Mouse (Mus musculus): ENCODE measurements around the gene Chtop. TPM values are rescaled to one million over a fixed set of nuclear protein-coding genes. Genes with fewer than 3 reads are reported as not detected.
A peak's percentile ranks its signal among the peaks of the same experiment; 100 is the strongest.

Gene Chtop
- total and polyA plus RNA-seq, 2 experiments, result 23.5 to 30.9 TPM

- TF ChIP-seq POLR2A (IDR thresholded peaks at IDR 0.05; ENCODE audit: extremely low read depth, insufficient read depth, low read length) (no peak), CTCF (IDR thresholded peaks at IDR 0.05; ENCODE audit: low read depth, low read length) (no peak)
- Histone ChIP-seq H3K27me3 (ENCODE audit: control insufficient read depth, insufficient read depth, low read length) (no peaks in the 10 kb centered on the region), H3K27ac (replicated peaks; ENCODE audit: insufficient read depth, low read depth, low read length) (no peak overlapping the region), H3K36me3 (ENCODE audit: control insufficient read depth, insufficient read depth, low read length) (peaks cover 7% of the 10 kb centered on the region; the same call in 1 of the 2 replicates), H3K4me3 (ENCODE audit: insufficient read depth, low read depth, low read length) (no peak overlapping the region), H3K4me1 (ENCODE audit: control insufficient read depth, insufficient read depth, low read length) (no peaks in the 10 kb centered on the region), H3K79me2 (ENCODE audit: control insufficient read depth, insufficient read depth, low read length) (no peaks in the 10 kb centered on the region), H3K9ac (ENCODE audit: low read depth, low read length) (no peak overlapping the region)
- DNase-seq (ENCODE audit: extremely low read depth, low read depth, low spot score), result no peak
- 93% methylated on average over 7 of the region's 7 CpGs for WGBS
Measured at GRCm38 (mm10) chr3:90527291-90527873, 18.1 kb upstream of the Chtop start.

DNA sequence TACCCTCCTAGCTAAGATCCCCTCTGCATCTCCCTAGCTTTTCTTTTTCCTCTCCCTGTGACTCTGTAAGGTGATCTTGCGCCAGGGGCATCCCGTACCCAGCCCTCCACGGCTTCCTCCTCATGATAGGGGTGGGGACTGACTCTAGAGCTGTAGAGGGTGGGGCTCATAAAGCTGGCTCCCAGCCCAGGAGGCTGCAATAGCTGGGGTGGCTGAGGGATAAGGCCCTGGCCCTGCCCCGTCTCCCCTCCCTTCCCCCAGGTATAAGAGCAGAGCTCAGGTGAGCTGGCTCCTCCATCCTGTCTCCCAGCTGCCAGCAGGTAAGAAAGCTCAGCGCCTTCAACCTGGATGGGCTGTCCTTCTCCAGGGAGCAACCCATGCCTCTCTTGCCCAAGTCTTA lies 17.3 kb upstream of the Chtop start, which contains the start of gene S100a14:
Gene S100a14, plus strand, starts transcription at position 277 of the 400 bp plus-strand sequence.
- H3K27me3 ChIP-seq (ENCODE audit: control insufficient read depth, insufficient read depth, low read length), result no peaks in the 10 kb centered on the region
- H3K27ac ChIP-seq (replicated peaks; ENCODE audit: insufficient read depth, low read depth, low read length), result no peak within 1 kb of the TSS
- 66% methylated on average over 5 of the region's 5 CpGs for WGBS
- H3K4me3 ChIP-seq (ENCODE audit: insufficient read depth, low read depth, low read length), result no peak within 1 kb of the TSS
- no peak for DNase-seq (ENCODE audit: extremely low read depth, low read depth, low spot score)
- TF ChIP-seq POLR2A (IDR thresholded peaks at IDR 0.05; ENCODE audit: extremely low read depth, insufficient read depth, low read length) (no peak), CTCF (IDR thresholded peaks at IDR 0.05; ENCODE audit: low read depth, low read length) (no peak)
- no peak within 1 kb of the TSS for H3K9ac ChIP-seq (ENCODE audit: low read depth, low read length)
- peaks cover 8% of the 10 kb centered on the region; the same call in 1 of the 2 replicates for H3K36me3 ChIP-seq (ENCODE audit: control insufficient read depth, insufficient read depth, low read length)
- H3K79me2 ChIP-seq (ENCODE audit: control insufficient read depth, insufficient read depth, low read length), result no peaks in the 10 kb centered on the region
- no peaks in the 10 kb centered on the region for H3K4me1 ChIP-seq (ENCODE audit: control insufficient read depth, insufficient read depth, low read length)

DNA sequence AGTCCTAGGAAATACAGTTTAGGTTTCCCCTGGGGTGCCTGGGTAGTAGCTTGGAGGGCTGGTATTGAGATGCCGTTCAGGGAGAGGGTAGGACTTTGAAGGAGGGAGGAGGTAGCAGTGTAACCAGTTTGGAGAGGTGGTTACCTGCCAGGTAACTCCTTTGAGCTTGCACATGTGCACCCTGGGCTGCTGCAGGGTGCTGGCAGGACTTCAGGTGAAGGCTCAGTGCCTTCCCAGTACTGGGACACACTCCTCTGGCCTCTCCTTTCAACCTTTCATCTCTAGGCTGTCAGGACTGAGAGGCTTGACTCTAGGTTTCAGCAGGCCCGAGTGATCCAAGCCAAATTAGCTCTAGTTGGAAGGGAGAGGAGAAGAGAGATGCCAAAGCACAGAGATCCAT lies 16.8 kb upstream of the Chtop start:
- DNase-seq (ENCODE audit: extremely low read depth, low read depth, low spot score), result no peak
- peaks cover 8% of the 10 kb centered on the region; the same call in 1 of the 2 replicates for H3K36me3 ChIP-seq (ENCODE audit: control insufficient read depth, insufficient read depth, low read length)
- H3K79me2 ChIP-seq (ENCODE audit: control insufficient read depth, insufficient read depth, low read length), result no peaks in the 10 kb centered on the region
- no peak for TF ChIP-seq CTCF (IDR thresholded peaks at IDR 0.05; ENCODE audit: low read depth, low read length)
- no peak for TF ChIP-seq POLR2A (IDR thresholded peaks at IDR 0.05; ENCODE audit: extremely low read depth, insufficient read depth, low read length)
- WGBS, result 81% methylated on average over 2 of the region's 2 CpGs
- H3K9ac ChIP-seq (ENCODE audit: low read depth, low read length), result no peak overlapping the region
- no peak overlapping the region for H3K4me3 ChIP-seq (ENCODE audit: insufficient read depth, low read depth, low read length)
- H3K27ac ChIP-seq (replicated peaks; ENCODE audit: insufficient read depth, low read depth, low read length), result no peak overlapping the region
- no peaks in the 10 kb centered on the region for H3K4me1 ChIP-seq (ENCODE audit: control insufficient read depth, insufficient read depth, low read length)
- no peaks in the 10 kb centered on the region for H3K27me3 ChIP-seq (ENCODE audit: control insufficient read depth, insufficient read depth, low read length)

GRCm38 (mm10) chr3:90525421-90525820 lies 16.1 kb upstream of the Chtop start:
- DNase-seq (ENCODE audit: extremely low read depth, low read depth, low spot score), result peak; percentile 75
- TF ChIP-seq CTCF (IDR thresholded peaks at IDR 0.05; ENCODE audit: low read depth, low read length) (peak; percentile 51; the same call in 1 of the 2 replicates), POLR2A (IDR thresholded peaks at IDR 0.05; ENCODE audit: extremely low read depth, insufficient read depth, low read length) (no peak)

GRCm38 (mm10) chr3:90517711-90518110 lies 8.4 kb upstream of the Chtop start:
- Histone ChIP-seq H3K4me1 (ENCODE audit: control insufficient read depth, insufficient read depth, low read length) (peaks cover 14% of the 10 kb centered on the region), H3K36me3 (ENCODE audit: control insufficient read depth, insufficient read depth, low read length) (peaks cover 8% of the 10 kb centered on the region), H3K4me3 (ENCODE audit: insufficient read depth, low read depth, low read length) (no peak overlapping the region), H3K9ac (ENCODE audit: low read depth, low read length) (no peak overlapping the region), H3K27me3 (ENCODE audit: control insufficient read depth, insufficient read depth, low read length) (no peaks in the 10 kb centered on the region), H3K79me2 (ENCODE audit: control insufficient read depth, insufficient read depth, low read length) (no peaks in the 10 kb centered on the region; the same call in 1 of the 2 replicates), H3K27ac (replicated peaks; ENCODE audit: insufficient read depth, low read depth, low read length) (no peak overlapping the region)
- DNase-seq (ENCODE audit: extremely low read depth, low read depth, low spot score), result no peak
- TF ChIP-seq CTCF (IDR thresholded peaks at IDR 0.05; ENCODE audit: low read depth, low read length) (no peak), POLR2A (IDR thresholded peaks at IDR 0.05; ENCODE audit: extremely low read depth, insufficient read depth, low read length) (no peak)
- WGBS, result 80% methylated on average over 4 of the region's 4 CpGs

More at GRCm38 (mm10) chr3:90525421-90525820, 16.1 kb upstream of the Chtop start:
- H3K4me3 ChIP-seq (ENCODE audit: insufficient read depth, low read depth, low read length), result no peak overlapping the region
- H3K36me3 ChIP-seq (ENCODE audit: control insufficient read depth, insufficient read depth, low read length), result peaks cover 9% of the 10 kb centered on the region; the same call in 1 of the 2 replicates
- H3K9ac ChIP-seq (ENCODE audit: low read depth, low read length), result no peak overlapping the region
- 67% methylated on average over 4 of the region's 4 CpGs for WGBS
- no peak overlapping the region for H3K27ac ChIP-seq (replicated peaks; ENCODE audit: insufficient read depth, low read depth, low read length)
- H3K4me1 ChIP-seq (ENCODE audit: control insufficient read depth, insufficient read depth, low read length), result no peaks in the 10 kb centered on the region
- no peaks in the 10 kb centered on the region for H3K79me2 ChIP-seq (ENCODE audit: control insufficient read depth, insufficient read depth, low read length)
- no peaks in the 10 kb centered on the region for H3K27me3 ChIP-seq (ENCODE audit: control insufficient read depth, insufficient read depth, low read length)

GRCm38 (mm10) chr3:90515789-90516188 lies 6.5 kb upstream of the Chtop start:
- Histone ChIP-seq H3K4me1 (ENCODE audit: control insufficient read depth, insufficient read depth, low read length) (peaks cover 14% of the 10 kb centered on the region), H3K79me2 (ENCODE audit: control insufficient read depth, insufficient read depth, low read length) (no peaks in the 10 kb centered on the region; the same call in 1 of the 2 replicates), H3K9ac (ENCODE audit: low read depth, low read length) (no peak overlapping the region), H3K27me3 (ENCODE audit: control insufficient read depth, insufficient read depth, low read length) (no peaks in the 10 kb centered on the region), H3K4me3 (ENCODE audit: insufficient read depth, low read depth, low read length) (no peak overlapping the region), H3K27ac (replicated peaks; ENCODE audit: insufficient read depth, low read depth, low read length) (peak overlapping the region; percentile 72; the same call in 1 of the 2 replicates), H3K36me3 (ENCODE audit: control insufficient read depth, insufficient read depth, low read length) (peaks cover 4% of the 10 kb centered on the region)
- WGBS, result 96% methylated on average over 4 of the region's 4 CpGs
- no peak for TF ChIP-seq POLR2A (IDR thresholded peaks at IDR 0.05; ENCODE audit: extremely low read depth, insufficient read depth, low read length)
- TF ChIP-seq CTCF (IDR thresholded peaks at IDR 0.05; ENCODE audit: low read depth, low read length), result no peak
- no peak for DNase-seq (ENCODE audit: extremely low read depth, low read depth, low spot score)

All from liver, adult 2 months (tissue).